Mouse (Mus musculus) brain, embryonic 14.5 days (tissue): ENCODE measurements around the gene Ublcp1.

Experiments used
- CTCF ChIP-seq: fragments of 200-500 bp; IDR thresholded peaks from 2 replicates; pipeline ENCODE4 v1.5.1; 2012; ENCODE audit warnings: inconsistent platforms, mild to moderate bottlenecking, moderate library complexity, borderline replicate concordance; ENCODE audit not compliant: insufficient read depth, insufficient read length; ENCODE audit errors: extremely low read depth
- POLR2A ChIP-seq: fragments of 200-500 bp; IDR thresholded peaks from 2 replicates; pipeline ENCODE4 v1.6.1; 2012; ENCODE audit warnings: mild to moderate bottlenecking, inconsistent platforms, borderline replicate concordance; ENCODE audit not compliant: poor library complexity, insufficient read depth, insufficient read length, severe bottlenecking; ENCODE audit errors: extremely low read depth

GRCm38 (mm10) chr11:44504761-44505160, 34.5 kb upstream of the Ublcp1 start:
- TF ChIP-seq CTCF (no peak), POLR2A (no peak)
